Mouse (Mus musculus) kidney, adult 18-20 months (tissue): ENCODE results near the gene Gpr137c.

Source experiments
- DNase-seq: peaks from one replicate; pipeline ENCODE4 v3.0.0; 2021

Gpr137c gene

DNA sequence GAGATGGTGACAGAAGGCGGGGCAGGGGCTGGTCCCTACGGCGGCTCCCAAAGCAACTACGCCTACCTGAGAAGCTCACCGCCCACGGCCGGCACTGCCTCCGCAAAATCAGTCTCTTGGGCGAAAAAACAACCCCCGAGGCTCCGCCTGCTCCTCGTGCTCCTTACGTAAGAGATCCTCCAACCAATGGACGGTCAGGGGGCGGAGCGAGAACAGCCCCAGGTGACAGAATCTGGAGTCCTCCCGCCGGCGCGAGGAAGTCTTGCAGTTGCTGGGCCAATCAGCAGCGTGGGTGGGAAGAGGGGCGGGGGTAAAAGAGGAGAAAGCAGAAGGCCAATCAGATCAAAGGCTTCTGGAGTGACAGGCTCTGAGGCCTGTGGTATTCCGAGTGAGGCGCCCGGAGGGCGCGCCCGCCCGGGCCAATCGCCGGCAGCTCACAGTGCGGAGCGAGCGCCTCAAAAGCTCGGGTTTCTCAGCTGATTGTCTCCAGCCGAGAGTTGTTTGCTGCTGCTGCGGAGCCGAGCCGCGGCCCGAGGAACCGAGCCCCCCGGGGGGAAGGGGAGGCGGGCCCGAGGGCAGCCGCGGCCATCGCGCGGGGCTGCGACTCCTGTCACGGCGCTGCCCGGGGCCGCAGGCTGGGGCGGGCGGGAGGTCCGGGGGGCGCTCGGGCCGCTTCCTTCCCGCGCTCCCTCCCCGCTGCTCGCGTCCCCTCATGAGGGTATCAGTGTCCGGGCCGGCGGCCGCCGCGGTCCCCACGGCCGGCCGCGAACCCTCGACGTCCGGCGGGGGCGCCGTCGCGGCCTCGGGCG lies at the start of gene Gpr137c:
TSS of gene Gpr137c (plus strand) at position 437 of the 809 bp plus-strand sequence.
- peak; percentile 99 for DNase-seq

DNA sequence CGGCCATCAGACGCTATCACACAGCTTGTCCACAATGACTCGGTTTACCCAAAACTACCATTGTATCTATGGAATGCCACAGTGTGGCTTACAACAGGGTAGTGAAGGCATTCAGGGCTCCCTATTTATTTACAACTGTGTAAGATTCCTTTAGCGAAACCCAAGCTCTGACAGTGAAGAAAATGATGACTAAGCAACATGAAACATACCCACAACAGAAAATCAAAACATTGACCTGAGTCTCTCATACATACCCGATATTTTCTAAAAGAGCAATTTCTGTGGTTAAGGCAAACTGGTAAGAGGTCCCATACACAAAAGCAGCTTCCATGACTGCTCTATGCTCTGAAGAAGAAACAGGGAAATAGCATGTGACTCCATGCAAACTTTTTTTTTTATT lies 47.3 kb upstream of the Gpr137c start:
- no peak for DNase-seq

DNA sequence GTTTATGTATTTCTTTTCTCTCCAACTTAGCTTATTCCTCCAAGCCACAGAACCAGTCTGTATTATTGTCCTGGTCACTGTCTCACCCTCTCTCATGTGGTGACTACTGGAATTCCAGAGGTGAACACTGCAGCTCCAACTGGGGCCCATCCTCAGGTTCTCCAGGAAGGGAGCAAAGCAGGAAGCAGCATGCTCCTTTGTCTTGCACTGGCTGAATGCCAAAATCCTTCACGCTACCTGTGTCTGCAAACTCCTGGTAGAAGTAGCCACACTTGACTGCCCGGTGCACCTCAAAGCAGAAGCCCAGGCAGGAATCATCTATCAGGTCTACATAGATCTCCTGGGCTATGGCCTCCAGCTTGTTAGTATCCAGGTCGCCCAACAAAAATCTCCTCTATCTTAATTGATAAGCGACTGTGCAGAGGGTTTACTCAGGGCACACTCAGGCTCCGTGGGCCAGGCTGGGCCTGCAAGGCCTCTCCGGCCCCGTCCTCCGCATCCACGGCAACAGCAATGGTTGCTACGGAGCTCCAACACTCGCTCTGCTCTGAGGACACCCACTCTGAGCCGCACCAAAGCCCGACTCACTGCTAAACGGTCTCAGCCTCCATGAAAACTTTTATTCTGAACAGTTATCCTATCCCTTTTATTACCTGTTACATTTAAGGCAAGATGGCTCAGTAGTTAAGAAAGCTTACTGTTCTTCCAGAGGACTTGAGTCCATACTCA lies 44.3 kb upstream of the Gpr137c start:
- DNase-seq = no peak

DNA sequence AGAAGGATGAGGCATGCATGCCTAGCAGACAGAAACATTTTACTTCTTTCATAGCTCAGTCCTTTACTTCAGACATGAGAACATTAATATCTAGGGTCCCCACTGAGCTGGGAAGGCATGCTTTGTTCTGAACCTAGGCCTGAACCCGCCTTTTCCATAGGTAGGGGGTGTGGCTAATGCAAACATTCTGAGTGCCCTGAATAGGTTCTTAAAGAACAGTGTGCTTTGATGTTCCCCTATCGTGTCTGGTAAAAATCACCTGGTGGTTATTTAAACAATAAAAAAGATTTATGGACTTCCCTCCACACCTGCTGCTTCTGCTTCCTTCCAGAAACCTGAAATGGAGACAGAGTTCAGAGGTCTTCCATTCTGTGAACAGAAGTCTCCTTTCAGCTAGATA lies 40.3 kb upstream of the Gpr137c start:
- DNase-seq = no peak

DNA sequence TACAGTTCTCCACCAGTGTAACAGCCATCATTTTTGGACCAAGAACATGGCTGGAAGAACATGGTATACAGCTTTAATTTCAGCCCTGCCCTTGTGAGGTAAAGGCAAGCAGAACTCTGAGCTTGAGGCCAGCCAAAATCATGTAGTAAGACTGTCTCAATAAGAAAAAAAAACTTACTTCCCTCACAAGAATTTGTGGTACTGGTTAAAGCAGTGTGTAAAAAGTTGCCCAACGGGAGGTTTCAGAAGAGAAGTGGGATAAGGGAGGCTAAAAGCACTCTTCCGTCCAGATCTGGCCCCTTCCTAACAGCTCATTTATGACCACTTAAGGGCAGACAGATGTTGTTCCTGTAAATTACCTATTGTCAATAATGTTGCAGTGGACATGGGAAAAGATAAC lies 39.9 kb upstream of the Gpr137c start:
- DNase-seq = no peak

DNA sequence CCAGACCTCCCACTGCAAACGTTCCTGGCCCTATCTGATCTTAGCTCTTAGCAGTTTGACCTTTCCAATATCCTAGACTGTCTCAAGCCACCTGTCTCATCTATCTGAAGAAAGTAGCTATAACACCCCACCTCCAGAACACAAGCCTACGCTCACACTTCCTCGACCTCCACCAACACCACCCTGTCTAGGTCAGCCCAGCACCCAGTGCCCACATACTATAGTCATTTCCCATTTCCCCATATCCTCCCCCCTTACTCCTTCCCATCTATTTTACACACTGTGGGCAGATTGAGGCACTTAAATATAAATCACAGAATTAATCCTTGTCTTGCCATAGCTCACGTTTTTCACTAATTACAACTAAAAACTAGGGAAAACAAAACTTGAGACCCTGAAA lies 37.9 kb upstream of the Gpr137c start:
- no peak for DNase-seq

DNA sequence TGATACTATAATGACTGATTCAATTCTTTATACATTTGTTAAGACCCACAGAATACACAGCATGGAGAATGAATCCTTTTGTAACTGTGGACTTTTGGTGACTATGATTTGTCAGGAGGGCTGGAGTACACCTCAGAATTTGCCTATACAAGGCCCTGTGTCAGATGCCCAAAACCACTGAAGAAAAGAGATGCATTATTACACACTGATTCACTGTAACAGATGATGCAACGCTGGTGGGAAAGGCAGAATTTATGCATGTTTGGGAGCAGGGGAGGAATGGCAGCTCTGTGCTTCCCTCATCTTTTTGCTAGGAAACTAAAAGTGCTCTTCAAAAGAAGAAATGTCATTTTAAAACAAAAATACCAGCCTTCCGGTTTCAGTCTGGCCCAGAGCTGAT lies 28.5 kb upstream of the Gpr137c start:
- no peak for DNase-seq

DNA sequence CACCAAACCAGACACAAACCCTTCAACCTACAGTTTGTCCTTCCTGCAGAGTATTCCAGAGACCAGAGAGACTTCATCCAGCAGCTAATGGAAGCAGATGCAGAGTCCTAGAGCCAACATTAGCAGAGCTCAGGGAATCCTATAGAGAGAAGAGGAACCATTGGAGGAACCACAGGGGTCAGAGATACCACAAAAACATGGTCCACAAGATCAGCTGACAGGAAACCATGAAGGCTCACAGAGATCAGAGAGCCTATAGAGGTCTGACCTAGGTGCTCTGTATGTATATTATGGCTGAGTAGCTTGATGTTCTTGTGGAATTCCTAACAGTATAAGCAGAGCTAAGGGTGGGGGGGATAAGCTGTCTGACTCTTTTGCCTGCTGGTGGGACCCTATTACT lies 18.9 kb upstream of the Gpr137c start:
- no peak for DNase-seq

DNA sequence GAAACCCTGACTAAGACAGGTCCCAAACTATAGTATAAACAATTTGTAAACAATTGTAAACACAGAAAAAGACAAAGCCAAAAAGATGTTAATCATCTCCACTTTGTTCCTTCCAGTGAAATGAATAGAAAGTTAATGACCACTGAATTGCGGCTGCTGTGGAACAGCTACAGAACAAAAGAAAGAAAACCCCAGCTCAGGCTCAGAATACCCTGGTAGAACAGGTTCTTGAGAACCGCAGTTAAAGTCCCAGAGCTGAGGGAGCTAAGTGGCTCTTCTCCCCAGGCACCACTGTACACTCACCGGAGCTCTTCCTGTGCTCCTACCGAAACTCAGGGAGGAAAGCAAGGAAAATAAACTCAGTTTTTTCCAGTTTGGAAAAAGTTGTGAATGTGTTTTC lies 8.8 kb upstream of the Gpr137c start:
- DNase-seq = no peak

DNA sequence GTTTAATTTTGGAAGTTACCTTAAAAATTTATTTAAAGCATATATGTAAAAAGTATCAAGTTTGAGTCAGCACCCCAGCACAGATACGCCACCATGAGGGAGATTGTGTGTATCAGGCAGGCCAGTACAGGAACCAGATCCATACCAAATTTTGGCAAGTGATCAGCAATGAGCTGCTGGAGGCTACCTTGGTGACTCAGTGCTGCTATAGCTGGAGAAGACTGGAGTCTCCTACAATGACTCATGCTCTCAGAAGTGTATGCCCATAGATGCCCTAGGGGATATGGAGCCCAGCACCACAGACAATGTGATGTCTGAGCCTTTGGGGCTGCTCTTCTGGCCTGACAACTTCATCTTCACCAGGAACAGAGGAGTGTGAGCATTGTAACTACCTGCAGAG lies 8.1 kb upstream of the Gpr137c start:
- no peak for DNase-seq

DNA sequence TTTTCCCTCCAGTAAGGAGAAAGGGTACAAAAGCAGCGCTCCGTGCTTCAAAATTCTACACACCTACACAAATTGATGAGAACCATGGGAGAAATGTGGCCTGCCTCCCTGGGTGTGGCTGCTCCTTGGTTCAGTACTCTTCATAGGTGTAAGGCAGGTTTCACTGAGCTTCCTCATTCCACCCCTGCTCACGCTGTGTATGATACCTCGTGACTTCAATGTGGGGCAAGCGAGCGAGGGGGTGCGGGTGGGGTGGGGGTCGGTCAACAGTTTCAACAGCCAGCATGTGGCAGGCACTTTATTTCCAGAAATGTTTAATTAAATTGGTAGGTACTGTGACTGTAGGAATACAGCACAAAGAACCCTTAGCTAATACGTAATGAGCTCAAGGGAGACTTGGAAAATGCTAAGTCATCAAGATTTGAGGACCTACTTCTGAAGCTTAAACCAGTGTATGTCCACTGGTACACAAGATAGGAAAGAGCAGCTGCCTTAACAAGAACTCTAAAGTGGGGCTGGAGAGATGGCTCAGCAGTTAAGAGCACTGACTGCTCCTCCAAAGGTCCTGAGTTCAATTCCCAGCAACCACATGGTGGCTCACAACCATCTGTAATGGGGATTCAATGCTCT lies 2.7 kb upstream of the Gpr137c start:
- no peak for DNase-seq

DNA sequence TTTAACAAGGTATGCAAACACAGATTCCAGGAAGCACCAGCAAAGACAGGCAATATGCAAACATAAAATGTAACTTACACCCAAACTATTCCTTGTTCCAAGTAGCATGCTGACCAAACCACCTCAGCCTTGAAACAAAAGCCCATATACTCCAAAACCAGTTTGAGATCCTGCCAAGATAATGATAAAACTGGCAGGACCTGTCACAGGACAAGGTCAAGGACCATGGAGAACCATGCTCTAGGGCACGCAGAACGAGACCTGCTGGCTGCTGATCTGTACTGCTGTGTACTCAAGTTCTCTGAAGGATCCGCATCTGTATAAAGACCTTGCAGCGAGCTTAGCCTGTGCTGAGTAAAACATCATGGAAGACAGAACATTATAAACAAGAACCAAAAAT lies 1.8 kb upstream of the Gpr137c start:
- no peak for DNase-seq

DNA sequence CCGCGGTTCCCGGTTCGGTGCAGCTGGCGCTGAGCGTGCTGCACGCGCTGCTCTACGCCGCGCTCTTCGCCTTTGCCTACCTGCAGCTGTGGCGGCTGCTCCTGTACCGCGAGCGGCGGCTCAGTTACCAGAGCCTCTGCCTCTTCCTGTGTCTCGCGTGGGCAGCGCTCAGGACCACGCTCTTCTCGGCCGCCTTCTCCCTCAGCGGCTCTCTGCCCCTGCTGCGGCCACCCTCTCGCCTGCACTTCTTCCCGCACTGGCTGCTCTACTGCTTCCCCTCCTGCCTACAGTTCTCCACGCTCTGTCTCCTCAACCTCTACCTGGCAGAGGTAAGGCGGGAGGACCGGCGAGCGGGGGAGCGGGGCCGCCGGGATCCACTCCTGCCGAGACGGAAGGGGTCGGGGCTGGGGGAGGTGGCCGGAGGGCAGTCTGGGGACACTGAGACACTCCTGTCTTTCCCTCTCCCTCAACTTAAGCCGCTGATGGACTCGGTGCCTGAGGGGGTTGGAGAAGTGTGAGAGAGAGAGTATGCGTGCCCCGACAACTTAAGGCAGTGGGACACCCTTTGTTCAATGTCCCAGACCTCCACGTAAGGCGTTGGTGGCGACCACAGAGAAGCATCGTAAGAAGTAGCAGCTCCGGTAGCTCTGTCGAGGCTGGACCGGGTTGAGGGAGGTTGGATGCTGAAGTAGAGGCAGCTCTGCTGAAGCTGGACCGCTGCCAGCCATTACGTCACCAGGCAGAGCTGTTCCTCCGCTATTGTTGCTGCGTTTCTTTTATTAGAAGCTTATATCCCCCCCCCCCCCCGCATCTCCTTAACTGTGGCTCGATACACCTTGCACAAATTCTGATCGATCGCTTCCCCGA lies 806 bp downstream of the Gpr137c start, which contains the start of gene Txndc16:
TSS of gene Txndc16 (minus strand) at position 239 of the 867 bp plus-strand sequence.
- peak; percentile 79 for DNase-seq

DNA sequence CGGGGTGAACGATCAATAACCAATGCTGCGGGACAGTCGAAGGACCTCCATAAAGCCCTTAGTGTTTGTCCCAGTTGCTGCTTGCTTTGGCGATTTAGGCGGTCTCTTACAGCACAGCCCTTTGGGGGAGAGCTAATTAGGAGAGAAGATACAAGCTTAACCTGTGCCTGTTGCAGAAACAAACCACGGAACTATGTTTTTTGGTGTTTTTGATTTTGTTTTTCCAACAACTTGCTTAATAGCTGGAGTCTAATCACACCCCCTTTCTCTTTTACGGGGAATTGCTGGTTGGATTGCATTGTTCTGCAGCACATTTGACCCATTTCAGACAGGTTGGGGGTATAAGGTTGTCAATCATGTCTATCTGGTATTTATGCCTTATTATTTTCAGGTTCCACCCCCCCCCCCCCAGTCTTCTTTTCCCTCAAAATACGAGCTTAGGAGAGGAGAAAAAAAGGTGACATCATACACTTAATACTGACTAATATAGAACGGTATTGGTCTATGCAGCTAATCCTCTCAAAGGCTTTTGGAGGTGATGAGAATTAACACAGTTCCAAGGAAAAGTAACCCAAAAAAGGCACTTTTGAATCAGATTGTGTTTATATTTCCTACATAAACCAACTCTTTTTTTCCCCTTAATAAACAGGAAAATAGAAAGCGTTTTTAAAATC lies 1.6 kb downstream of the Gpr137c start:
- DNase-seq = no peak

DNA sequence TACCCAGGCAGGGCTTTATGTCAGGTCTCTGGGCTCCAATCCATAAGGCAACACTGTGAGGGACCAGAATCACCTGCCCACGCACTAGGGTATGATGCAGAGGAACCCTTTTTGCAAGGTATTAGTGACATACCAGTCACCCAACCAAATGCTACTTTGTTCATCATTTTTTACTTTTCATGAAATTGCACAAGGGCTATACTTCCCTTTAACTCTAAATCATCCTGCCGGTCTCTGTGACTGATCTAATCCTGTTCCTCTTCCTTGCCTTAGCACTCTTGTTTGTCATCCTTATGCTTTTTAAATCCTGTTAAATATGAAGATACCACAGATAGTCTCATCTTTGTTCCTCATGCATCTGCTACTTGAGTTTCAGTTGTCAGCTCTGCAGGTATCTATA lies 19.5 kb downstream of the Gpr137c start:
- DNase-seq = no peak

DNA sequence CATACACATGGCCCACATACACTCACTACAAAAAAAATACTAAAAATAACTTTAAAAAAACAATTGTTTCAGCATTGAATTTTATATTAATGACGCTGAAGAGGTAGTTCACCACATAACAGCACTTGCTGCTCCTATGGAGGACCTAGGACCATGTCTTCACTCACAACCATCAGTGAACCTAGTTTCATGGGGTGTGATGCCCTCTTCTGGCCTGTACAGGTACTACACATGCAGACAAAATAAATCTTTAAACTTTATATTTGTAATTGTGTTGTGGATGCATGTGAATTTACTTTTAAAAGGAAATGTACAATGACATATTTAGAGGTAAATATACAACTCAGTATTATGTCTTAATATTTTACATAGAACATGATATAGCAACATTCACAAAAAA lies 22.1 kb downstream of the Gpr137c start:
- DNase-seq = no peak

DNA sequence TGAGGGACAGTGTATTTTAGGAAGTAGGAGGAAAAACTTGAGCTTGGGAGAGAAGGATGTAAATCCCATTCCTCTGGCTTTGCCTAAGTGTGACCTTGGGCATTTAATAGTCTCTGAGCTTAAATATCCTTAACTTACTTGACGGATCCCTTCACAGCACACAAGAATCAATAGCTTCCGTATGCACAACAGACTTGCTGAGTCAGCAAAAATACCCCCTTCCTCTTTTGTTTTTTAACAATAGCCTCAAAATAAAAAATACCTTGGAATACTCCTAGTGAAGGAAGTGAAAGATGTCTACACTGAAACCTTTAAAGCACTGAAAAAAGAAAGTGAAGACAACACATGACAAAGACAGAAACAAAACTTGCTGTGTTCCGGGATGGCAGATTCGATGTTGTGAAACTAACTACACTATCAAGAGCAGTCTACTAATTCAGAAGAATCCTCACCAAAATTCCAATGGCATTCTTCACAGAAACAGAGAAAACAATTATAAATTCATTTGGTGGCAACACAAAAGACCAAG lies 32.1 kb downstream of the Gpr137c start:
- no peak for DNase-seq

DNA sequence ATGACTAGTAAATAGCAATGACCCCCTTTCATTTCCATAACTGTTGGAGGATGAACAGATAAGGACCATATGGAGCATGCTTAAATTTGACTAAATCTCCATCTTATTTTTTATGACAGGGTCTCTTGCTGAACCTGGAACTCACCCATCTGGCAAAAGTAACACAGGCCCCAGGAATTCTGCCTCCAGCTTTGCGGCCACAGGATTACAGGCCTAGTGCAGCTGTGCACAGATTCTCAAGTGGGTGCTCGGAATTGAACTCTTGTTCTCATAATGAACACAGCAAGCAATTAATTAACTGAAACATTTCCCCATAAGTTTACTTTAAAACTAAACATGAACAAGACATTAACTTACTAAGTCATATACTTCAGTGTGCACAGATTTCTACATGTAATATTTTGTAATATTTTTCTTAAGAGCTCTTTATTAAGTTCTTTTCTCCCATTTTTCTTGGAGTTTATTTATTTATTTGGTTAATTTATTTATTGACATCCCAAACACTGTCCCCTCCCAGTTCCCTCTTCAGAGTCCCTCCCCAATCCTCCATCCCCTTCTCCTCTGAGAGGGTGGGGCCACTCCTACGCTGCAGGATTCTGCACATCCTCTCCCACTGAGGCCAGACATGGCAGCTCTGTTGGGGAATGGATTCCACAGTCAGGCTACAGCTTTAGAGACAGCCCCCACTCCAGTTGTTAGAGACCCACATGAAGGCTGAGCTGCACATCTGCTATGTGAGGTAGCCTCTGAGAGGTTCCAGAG lies 44.5 kb downstream of the Gpr137c start:
- no peak for DNase-seq

DNA sequence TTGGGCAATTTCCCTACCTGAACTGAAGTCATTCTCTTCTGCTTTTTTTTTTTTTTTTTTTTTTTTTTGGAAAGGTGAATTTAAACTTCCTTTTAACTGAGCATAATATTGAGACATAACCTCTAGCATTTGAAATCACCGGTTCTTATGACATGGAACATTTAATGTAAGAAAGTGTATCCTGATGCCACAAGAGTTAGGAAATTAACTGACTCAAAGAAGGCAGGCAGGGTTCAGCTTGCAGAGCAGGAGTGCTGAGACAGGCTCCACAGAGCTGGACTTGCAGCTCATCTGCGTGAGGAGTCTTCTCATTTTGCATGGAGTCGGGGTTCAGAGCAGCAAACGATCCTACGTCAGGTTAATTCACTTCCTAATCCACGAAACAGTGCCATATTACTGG lies 56.3 kb downstream of the Gpr137c start:
- DNase-seq = no peak

DNA sequence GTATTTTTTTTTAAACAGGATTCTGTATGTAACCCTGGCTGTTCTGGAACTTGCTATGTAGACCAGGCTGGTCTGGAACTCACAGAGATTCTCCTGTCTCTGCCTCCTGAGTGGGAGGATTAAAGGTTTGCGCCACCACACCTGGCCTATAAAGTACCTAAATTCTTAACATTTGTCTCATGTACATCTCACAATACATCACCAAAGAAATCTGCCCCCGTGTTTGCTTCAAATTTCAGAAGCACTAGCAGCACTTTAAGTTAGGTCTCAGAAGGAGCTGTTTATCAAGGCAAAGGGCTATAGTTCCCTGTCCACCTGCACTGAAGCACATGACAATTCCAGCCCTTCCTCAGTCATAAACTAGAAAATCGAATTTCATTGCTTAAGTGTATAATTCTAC lies 62.5 kb downstream of the Gpr137c start:
- no peak for DNase-seq

DNA sequence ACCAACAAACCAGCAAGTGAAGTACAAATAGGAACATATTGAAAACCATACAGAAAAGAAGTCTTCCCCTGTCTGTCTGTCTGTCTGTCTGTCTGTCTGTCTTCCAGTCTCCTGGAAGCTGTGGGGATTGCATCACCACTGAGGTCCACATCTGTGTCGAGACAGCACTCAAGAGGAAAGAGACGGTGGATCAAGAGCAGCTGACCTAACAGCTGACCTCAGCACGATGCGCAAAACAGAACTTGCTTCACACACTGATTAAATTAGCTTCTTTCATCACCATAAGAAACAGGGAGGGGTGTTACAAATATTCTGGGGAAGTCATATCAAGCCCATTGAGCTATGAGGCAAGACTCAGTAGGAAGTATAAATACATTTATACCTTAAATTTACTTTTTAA lies 72.1 kb downstream of the Gpr137c start:
- DNase-seq = no peak
